Mouse (Mus musculus) stomach, embryonic 16.5 days (tissue): ENCODE results near the gene Gm5849. TPM values are rescaled to one million over a fixed set of nuclear protein-coding genes. Genes with fewer than 3 reads are reported as not detected.
"Not testable (repeated sequence)": the region's sequence is repeated elsewhere in the genome, so short reads cannot be mapped to it uniquely, and the experiment has no call there.

ENCODE experiments used
- ATAC-seq: fragments of 200-750 bp; cut with Nextera tagmentation; 2 replicates; pipeline ENCODE4 v1.8.0; 2017; ENCODE audit warnings: moderate number of reproducible peaks, moderate TSS enrichment; ENCODE audit not compliant: insufficient read depth, low FRiP score
- H3K27ac ChIP-seq: fragments of 300-500 bp; sonication (generic); 2 replicates; pipeline ENCODE4 v1.5.1; 2014; ENCODE audit warnings: low read length
- H3K27me3 ChIP-seq: fragments of 300-500 bp; sonication (generic); 2 replicates; pipeline ENCODE4 v1.6.1; 2014; ENCODE audit warnings: low read length, control low read depth, mixed read lengths; ENCODE audit not compliant: control insufficient read depth, insufficient read depth
- H3K36me3 ChIP-seq: fragments of 300-500 bp; sonication (generic); 2 replicates; pipeline ENCODE4 v1.6.1; 2014; ENCODE audit warnings: low read length; ENCODE audit not compliant: control insufficient read depth, insufficient read depth
- H3K4me1 ChIP-seq: fragments of 300-500 bp; sonication (generic); 2 replicates; pipeline ENCODE4 v1.6.1; 2014; ENCODE audit warnings: low read length, control low read depth, mixed read lengths; ENCODE audit not compliant: control insufficient read depth, insufficient read depth
- H3K4me2 ChIP-seq: fragments of 300-500 bp; sonication (generic); 2 replicates; pipeline ENCODE4 v1.6.1; 2014; ENCODE audit warnings: low read depth, low read length, mixed read lengths
- H3K4me3 ChIP-seq: fragments of 300-500 bp; sonication (generic); replicated peaks from 2 replicates; pipeline ENCODE4 v1.5.1; 2014; ENCODE audit warnings: mild to moderate bottlenecking, low read length
- H3K9ac ChIP-seq: fragments of 300-500 bp; sonication (generic); 2 replicates; pipeline ENCODE4 v1.6.1; 2014; ENCODE audit warnings: low read length
- H3K9me3 ChIP-seq: fragments of 300-500 bp; sonication (generic); replicated peaks from 2 replicates; pipeline ENCODE4 v1.6.1; 2016; ENCODE audit warnings: low read length, control low read depth; ENCODE audit not compliant: control insufficient read depth
- WGBS: fragments of 180-500 bp; shearing (Covaris S2); extraction: QIAGEN DNeasy Blood & Tissue Kit; methylation state at CpG from one replicate; pipeline ENCODE4 v1.1.7; 2014; 5-methylcytosine and 5-hydroxymethylcytosine counted together
- polyA plus RNA-seq: library from polyadenylated mRNA; unstranded; fragments of >200 nt; fragmentation: Nextera tagmentation; extraction: Ambion mirVana; gene quantifications from 2 replicates; pipeline ENCODE4 v1.2.1, GENCODE M21; 2015

Gm5849 gene
- not detected in 2 replicates for polyA plus RNA-seq

GRCm38 (mm10) chr3:90777776-90778175 lies at the start of gene Gm5849:
Gene Gm5849, minus strand, starts transcription at chr3:90777876.
- WGBS, result 80% methylated on average over 1 of the region's 1 CpGs
- not testable (repeated sequence) for H3K36me3 ChIP-seq, H3K27ac ChIP-seq, ATAC-seq, H3K4me1 ChIP-seq, H3K27me3 ChIP-seq, H3K4me3 ChIP-seq, H3K9ac ChIP-seq, H3K4me2 ChIP-seq, H3K9me3 ChIP-seq

- WGBS, result 100% methylated on average over 1 of the region's 1 CpGs
- no peak overlapping the region for H3K4me3 ChIP-seq
- ATAC-seq, result no peak
- no peaks in the 10 kb centered on the region for H3K27me3 ChIP-seq
- H3K36me3 ChIP-seq, result no peaks in the 10 kb centered on the region
- no peaks in the 10 kb centered on the region for H3K9me3 ChIP-seq
- H3K27ac ChIP-seq, result no peak overlapping the region
- no peaks in the 10 kb centered on the region for H3K4me1 ChIP-seq
- no peak overlapping the region for H3K4me2 ChIP-seq
- no peak overlapping the region for H3K9ac ChIP-seq
These were observed 28.0 kb downstream of the Gm5849 start for GRCm38 (mm10) chr3:90749658-90750057.

- no peak for ATAC-seq
- Histone ChIP-seq H3K9ac (no peak within 1 kb of the TSS), H3K4me3 (no peak within 1 kb of the TSS), H3K27ac (no peak within 1 kb of the TSS), H3K27me3 (no peaks in the 10 kb centered on the region), H3K4me1 (no peaks in the 10 kb centered on the region), H3K9me3 (no peaks in the 10 kb centered on the region), H3K4me2 (no peak within 1 kb of the TSS), H3K36me3 (no peaks in the 10 kb centered on the region)
- WGBS, result 87% methylated on average over 3 of the region's 3 CpGs
These were observed 51.1 kb downstream of the Gm5849 start, which contains the start of gene Pglyrp4 for GRCm38 (mm10) chr3:90726606-90727005. Gene Pglyrp4, plus strand, starts transcription at chr3:90726906.

Other genes with a start within 250 kb of the Gm5849 start
- 407 and 487 TPM in 2 replicates for gene S100a16, start 240.6 kb downstream of the Gm5849 start, polyA plus RNA-seq
- gene S100a3, start 217.3 kb downstream of the Gm5849 start, polyA plus RNA-seq, result 2.6 and 5.0 TPM in 2 replicates
- 0.93 and 1.3 TPM in 2 replicates for gene S100a2, start 187.6 kb downstream of the Gm5849 start, polyA plus RNA-seq
- gene Gm42674, start 176.0 kb downstream of the Gm5849 start, polyA plus RNA-seq, result not detected in 2 replicates
- 12.5 and 15.1 TPM in 2 replicates for gene S100a4, start 174.1 kb downstream of the Gm5849 start, polyA plus RNA-seq
- gene S100a5, start 169.4 kb downstream of the Gm5849 start, polyA plus RNA-seq, result 4.5 and 5.2 TPM in 2 replicates
- gene S100a6, start 165.0 kb downstream of the Gm5849 start, polyA plus RNA-seq, result 820 and 892 TPM in 2 replicates
- gene S100a7a, start 123.9 kb downstream of the Gm5849 start, polyA plus RNA-seq, result 9.8 and 29.5 TPM in 2 replicates
- gene S100a8, start 108.9 kb downstream of the Gm5849 start, polyA plus RNA-seq, result 235 and 367 TPM in 2 replicates
- gene S100a9, start 82.2 kb downstream of the Gm5849 start, polyA plus RNA-seq, result 151 and 235 TPM in 2 replicates
- 0.06 and 0.36 TPM in 2 replicates for gene Pglyrp4, start 51.0 kb downstream of the Gm5849 start, polyA plus RNA-seq